Mouse (Mus musculus) adrenal gland, adult (tissue): ENCODE measurements around the gene Sun1.

ENCODE experiments used
- DNase-seq, 2 experiments: peaks; one replicate each; pipeline ENCODE4 v3.0.0; 2022 to 2023; ENCODE audit warnings: low spot score in 1 of 2; ENCODE audit not compliant: inconsistent age in 2 of 2

Gene Sun1

GRCm38 (mm10) chr5:139199995-139200769 is at the start of gene Sun1:
Gene Sun1 (plus strand): TSS chr5:139200637.
- DNase-seq = peak; percentile 99 to 100

- no peak for DNase-seq
Measured at GRCm38 (mm10) chr5:139160899-139161298, 39.5 kb upstream of the Sun1 start.

GRCm38 (mm10) chr5:139161632-139162031 is 38.8 kb upstream of the Sun1 start:
- no peak for DNase-seq

GRCm38 (mm10) chr5:139166781-139167361 is 33.6 kb upstream of the Sun1 start:
- DNase-seq = no peak

GRCm38 (mm10) chr5:139167548-139167947 is 32.9 kb upstream of the Sun1 start:
- no peak for DNase-seq

- no peak for DNase-seq
Measured at GRCm38 (mm10) chr5:139171929-139172328, 28.5 kb upstream of the Sun1 start.

- no peak for DNase-seq
Measured at GRCm38 (mm10) chr5:139174141-139174540, 26.3 kb upstream of the Sun1 start.

- DNase-seq = peak; percentile 43 to 78
Measured at GRCm38 (mm10) chr5:139174556-139175547, 25.6 kb upstream of the Sun1 start.

GRCm38 (mm10) chr5:139178895-139179631 is 21.4 kb upstream of the Sun1 start:
- DNase-seq = peak; percentile 78 to 91

- no peak for DNase-seq
Measured at GRCm38 (mm10) chr5:139183131-139183530, 17.3 kb upstream of the Sun1 start.

GRCm38 (mm10) chr5:139183601-139184000 is 16.8 kb upstream of the Sun1 start:
- DNase-seq = peak; percentile 64 to 73

GRCm38 (mm10) chr5:139184897-139185296 is 15.5 kb upstream of the Sun1 start:
- DNase-seq = no peak

- no peak for DNase-seq
Measured at GRCm38 (mm10) chr5:139189726-139190125, 10.7 kb upstream of the Sun1 start.

- no peak for DNase-seq
Measured at GRCm38 (mm10) chr5:139190958-139191357, 9.5 kb upstream of the Sun1 start.

- no peak for DNase-seq
Measured at GRCm38 (mm10) chr5:139198779-139199178, 1.7 kb upstream of the Sun1 start.

- no peak for DNase-seq
Measured at GRCm38 (mm10) chr5:139199636-139199994, 822 bp upstream of the Sun1 start.

GRCm38 (mm10) chr5:139200770-139201569 is 533 bp downstream of the Sun1 start:
- no peak for DNase-seq

- DNase-seq = no peak
Measured at GRCm38 (mm10) chr5:139202127-139202526, 1.7 kb downstream of the Sun1 start.

- no peak for DNase-seq
Measured at GRCm38 (mm10) chr5:139203312-139203711, 2.9 kb downstream of the Sun1 start.

GRCm38 (mm10) chr5:139206081-139206480 is 5.6 kb downstream of the Sun1 start:
- peak in 1 of 2 experiments; percentile 42 for DNase-seq
